Mouse (Mus musculus): ENCODE measurements around the gene Slc35c1.

GRCm38 (mm10) chr2:92505291-92505690 is 45.0 kb upstream of the Slc35c1 start:
- TF ChIP-seq POLR2A (IDR thresholded peaks at IDR 0.05; ENCODE audit: extremely low read depth, insufficient read depth, low read length) (no peak), CTCF (IDR thresholded peaks at IDR 0.05; ENCODE audit: low read depth, low read length) (no peak)

Measured in liver, adult 2 months (tissue).